Mouse (Mus musculus): Measurements from ENCODE around the gene Zfp64. TPM values are rescaled to one million over a fixed set of nuclear protein-coding genes. Genes with fewer than 3 reads are reported as not detected.

The Zfp64 gene
- 2.9 and 11.2 TPM in 2 replicates for total RNA-seq (2015; ENCODE audit: low replicate concordance)
- total RNA-seq (2017; ENCODE audit: low replicate concordance) = 2.2 and 8.5 TPM in 2 replicates

DNA sequence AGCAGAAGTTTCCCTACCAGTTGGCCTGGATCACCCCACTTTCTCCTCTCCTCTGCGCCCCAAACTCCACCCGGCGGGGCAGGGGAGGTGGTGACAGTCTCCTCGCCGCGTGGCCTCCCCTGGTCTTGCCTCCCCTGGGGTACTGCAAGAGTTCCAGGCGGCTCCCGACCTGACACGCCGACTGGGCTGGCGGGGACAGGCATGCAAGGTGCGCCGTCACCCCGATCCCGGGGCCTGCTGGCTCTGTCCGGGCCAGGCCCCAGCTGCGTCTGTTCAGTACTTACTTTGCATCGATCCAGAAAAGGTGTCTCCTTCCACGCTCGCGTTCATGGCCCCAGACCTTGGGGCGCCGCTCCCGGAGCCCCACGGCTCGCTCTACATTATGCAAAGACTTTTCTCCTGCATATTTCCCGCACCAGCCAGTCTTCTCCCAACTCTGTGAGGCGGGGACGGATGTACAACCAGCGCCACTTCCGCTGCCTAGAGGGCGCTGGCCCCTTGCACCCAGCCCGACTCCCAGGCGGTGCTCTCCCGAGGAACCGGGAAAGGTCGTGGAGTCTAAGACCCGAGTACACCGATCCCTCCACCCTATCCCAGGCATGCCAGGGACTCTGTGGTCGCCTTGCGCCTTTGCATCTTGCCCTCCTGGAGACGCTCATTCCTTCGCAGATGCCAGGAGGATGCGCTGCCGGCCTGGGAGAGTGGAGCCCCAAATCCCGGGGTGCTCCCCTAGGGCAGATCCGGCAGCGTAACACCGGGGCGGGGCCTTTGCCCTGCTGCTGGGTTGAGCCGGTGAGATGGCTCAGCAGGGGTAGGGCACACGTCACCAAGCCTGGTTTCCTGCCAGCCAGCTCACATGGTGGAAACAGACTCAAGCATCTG is at the start of gene Zfp64:
TSS of gene Zfp64 (minus strand) at position 753 of the 882 bp plus-strand sequence.
- ATAC-seq (replicated peaks; ENCODE audit: low FRiP score, poor library complexity, severe bottlenecking) = peak; percentile 86

DNA sequence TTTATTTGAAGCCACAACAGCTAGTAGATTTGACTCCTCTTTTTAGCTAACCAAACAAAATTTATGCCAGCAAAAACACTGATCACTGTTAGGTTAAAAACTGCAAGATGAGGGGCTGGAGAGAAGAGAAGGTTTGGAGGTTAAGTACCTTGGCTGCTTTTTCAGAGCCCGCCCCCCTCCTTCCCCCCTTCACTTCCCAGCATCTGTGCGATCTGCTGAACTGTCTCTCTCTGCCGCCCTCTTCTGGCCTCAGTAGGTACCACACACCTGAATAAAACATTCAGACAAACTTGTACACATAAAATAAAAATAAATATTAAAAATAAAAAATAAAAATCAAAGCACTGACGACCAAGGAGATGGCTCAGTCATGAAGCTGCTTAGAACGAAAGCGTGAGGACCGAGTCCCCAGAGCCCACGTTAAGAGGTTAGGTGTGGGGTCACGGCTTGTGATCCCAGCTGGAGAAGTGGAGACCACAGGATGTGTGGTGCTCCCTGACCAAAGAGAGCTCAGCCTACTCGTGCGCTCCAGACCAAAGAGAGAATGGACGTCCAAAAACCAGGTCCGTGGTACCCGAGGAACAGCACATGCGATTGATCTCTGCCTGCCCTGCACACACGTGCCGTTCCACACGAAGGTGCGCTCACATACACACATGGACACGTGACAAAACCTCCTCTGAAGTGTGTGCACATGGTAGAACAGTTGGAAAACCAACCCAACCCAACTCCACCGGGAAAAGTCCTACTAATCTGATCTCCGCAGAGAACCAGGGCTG is 37.4 kb upstream of the Zfp64 start:
- no peak for ATAC-seq (replicated peaks; ENCODE audit: low FRiP score, poor library complexity, severe bottlenecking)

DNA sequence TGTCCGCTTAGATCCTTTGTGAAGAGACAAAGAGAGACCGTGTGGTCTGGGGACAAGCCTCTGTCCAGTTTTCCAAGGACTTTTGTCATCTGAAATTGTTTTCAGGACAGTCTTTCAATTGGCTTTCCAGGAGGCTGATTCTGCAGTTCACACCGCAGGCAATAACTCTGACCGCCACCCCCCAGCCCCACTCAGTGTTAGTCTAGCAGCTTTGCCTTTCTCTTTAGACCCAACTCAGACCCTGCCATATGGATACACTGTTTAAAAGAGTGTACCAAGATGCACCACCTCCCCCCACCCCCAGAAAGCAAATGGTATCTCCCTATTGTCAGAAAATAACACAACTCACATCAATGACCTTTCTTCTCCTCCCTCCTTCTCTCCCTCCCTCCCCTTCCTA is 35.6 kb upstream of the Zfp64 start:
- ATAC-seq (replicated peaks; ENCODE audit: low FRiP score, poor library complexity, severe bottlenecking) = no peak

DNA sequence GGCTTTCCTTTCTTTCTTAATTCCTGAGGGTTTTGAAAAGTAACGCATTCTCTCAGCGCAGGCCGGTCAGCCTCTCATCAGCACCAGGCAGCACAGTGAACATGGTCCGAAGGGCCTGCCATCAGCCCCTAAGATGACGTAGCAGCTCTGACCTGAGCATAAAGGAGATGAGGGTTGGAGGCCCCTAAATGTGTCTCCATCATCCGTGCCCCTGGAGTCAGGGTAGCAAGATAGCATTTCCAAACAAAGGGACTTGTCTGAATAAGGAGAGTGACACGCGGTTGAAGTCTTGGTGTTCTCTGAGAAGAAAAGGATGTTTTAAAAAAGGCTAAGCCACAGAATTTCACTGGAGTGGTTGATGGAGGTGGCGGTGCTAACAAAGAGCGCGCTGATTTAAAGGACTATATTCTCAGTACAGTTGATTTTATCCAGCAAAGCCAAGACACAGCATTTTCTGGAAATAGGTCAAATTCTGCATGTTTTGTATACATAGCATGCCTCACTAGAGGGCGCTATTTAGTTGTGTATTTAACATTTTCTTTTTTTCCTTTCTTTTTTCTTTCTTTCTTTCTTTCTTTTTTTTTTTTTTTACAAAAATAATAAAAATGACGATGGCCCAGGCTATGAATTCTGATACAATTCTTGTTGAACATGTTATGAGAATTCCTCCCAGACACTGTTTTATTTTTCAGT is 34.8 kb upstream of the Zfp64 start:
- ATAC-seq (replicated peaks; ENCODE audit: low FRiP score, poor library complexity, severe bottlenecking) = no peak

DNA sequence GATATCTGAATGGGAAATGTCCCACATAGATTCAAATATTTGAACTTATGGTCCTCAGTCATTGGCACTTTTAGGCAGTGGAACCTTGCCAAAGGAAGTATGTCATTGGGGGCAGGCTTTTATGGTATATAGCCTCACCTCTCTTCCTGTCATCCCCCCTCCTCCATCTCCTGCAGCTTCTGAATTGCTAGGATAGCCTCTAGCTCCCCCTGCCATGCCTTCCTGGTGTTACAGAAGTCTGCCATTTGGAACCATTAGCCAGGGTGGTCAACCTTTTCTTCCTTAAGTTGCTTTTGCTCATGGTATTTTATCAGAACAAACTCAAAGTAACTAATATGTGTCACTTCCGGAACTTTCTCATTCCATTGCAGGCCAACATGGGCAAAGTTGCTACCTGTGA is 32.7 kb upstream of the Zfp64 start:
- ATAC-seq (replicated peaks; ENCODE audit: low FRiP score, poor library complexity, severe bottlenecking) = no peak

DNA sequence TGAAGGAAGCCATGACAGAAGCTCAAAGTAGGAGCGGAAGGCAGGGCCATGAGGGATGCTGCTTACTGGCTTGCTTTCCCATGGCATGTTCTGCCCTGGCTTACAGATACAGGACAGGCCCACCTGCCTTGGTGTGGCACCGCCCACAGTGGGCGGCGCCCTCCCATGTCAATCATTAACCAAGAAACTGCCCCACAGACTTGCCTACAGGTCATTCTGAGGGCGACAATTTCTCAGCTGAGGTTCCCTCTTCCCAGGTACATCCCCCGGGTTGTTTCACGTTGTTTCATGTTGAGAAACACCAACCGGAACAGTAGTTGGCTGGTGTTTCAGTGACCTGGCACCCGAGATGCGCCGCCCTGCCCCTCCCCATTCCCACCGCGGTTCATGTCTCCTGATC is 32.0 kb upstream of the Zfp64 start:
- no peak for ATAC-seq (replicated peaks; ENCODE audit: low FRiP score, poor library complexity, severe bottlenecking)

DNA sequence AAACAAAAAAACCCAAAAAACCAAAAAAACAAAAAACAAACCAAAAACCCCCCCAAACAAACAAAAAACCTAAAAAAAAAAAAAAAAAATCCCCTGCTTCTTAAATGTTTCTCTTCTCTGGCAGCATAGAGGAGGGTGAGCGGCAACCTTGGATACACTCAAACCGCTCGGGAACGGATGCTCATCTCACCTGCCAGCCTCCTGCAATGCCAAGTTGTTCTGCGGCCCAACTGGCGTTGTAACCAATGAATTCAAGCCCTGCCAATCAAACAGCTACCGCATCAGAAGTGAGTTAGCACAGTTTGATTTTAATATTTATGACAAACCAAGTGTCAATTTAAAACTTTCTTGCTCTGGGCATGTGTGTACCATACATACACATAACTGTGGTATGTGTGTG is 26.6 kb upstream of the Zfp64 start:
- no peak for ATAC-seq (replicated peaks; ENCODE audit: low FRiP score, poor library complexity, severe bottlenecking)

DNA sequence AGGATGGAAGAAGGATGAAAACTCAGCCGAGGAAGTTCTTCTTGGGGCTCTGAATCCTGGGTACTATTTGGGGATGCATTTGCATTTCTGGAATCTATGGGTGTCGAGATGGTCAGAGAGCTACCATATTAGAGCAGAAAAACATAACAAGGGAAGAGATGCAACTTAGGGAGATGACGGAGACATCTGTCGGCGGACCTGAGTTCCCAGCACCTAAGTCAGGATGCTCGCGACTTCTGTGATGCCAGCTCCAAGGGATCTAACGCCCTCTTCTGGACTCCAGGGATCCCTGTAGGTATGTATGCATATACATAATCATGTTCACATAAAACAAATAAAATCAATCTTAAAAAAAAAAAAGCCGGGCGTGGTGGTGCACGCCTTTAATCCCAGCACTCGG is 26.1 kb upstream of the Zfp64 start:
- ATAC-seq (replicated peaks; ENCODE audit: low FRiP score, poor library complexity, severe bottlenecking) = no peak

DNA sequence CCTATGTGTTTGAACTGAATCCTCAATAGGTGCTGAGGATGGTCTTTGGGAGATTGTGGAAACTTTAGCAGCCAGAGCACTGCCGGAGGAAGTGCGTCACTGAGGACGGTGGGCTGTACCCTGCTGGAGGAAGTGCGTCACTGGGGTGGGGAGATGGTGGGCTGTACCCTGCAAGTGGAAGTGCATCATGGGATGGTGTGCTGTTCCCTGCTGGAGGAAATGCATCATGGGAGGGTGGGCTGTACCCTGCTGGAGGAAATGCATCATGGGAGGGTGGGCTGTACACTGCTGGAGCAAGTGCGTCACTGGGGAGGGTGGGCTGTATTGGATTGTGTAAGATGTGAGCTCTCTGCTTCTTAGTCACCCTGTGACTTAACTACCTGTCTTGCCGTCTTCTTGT is 25.5 kb upstream of the Zfp64 start:
- ATAC-seq (replicated peaks; ENCODE audit: low FRiP score, poor library complexity, severe bottlenecking) = no peak

DNA sequence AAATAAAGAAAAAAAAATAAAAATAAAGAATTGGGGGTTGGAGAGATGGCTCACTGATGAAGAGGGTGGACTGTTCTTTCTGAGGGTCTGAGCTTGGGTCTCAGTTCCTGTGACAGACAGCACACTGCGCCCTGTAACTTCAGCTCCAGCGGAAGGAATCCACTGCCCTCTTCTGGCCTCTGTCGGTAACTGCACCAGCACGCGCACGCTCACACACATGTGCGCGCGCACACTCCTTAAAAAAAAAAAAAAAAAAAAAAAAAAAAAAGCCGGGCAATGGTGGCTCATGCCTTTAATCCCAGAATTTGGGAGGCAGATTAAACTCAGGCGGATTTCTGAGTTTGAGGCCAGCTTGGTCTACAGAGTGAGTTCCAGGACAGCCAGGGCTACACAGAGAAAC is 24.4 kb upstream of the Zfp64 start:
- no peak for ATAC-seq (replicated peaks; ENCODE audit: low FRiP score, poor library complexity, severe bottlenecking)

DNA sequence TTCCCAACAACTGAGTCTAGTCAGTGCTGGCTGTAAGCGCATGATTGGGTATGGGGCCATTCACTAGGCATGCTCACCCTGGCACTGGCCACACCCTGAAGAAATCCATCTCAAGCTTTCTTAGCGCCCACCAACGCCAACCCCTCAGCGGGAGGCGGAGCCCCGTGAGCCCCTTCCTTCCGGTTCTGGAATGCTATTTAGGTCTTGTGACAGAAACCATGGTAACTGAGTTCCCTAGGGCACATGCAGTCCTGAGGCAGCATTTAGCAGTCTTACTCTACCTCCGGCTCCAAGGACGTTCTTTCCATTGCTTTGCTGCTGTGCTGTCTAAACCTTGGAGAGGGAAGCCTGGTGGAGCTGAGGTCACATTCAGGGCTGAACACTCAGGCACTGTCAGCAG is 22.6 kb upstream of the Zfp64 start:
- no peak for ATAC-seq (replicated peaks; ENCODE audit: low FRiP score, poor library complexity, severe bottlenecking)

DNA sequence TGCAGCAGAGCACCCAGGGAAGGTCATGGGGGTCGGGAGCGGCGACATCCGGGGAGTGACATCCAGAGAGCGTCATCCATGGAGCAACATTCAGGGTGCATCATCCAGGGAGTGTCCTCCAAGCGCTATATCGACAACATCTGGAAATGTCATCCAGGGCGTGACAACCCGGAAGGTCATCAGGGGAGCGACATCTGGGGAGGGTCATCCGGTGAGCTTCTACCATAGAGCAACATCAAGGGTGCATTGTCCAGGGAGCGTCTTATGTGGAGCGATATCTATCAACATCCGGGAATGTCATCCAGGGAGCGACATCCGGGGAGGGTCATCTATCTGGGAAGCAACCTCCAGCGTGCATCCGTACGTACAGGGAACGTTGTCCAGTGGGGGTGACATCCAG is 14.7 kb upstream of the Zfp64 start:
- ATAC-seq (replicated peaks; ENCODE audit: low FRiP score, poor library complexity, severe bottlenecking) = no peak

DNA sequence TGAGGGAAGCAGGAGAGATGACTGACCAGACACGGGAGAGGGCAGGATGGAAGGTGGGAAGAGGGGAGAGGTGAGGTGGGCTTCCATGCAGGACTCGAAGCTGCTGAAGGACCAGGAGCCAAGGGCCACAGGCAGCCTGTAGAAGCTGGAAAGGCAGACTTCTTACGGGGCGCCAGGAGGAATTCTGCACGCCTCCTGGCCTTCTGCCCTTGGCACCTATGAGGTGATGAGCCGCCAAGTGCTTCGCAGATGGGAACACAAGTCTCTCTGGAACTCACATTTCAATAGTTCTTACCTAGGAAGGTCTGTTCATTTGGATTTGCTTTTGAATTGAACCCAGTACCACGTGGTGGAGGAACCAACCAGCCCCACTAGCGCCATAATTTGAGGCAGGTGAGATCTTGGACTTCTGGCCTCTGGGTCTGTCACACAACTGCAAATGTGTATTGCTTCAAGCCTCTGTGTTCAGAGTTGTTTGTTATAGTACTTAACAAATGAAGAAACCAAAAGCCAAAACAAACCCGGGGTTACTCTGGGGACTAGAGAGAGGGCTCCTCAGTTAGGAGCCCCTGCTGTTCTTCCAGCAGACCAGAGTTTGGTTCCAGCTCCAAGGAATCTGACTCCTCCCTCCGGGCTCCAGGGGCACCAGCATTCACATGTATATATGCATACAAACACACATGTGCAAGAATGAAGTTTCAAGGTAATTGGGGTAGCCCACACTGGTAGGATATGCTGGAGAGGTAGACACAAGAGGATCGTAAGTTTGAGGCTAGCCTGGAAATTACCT is 12.9 kb upstream of the Zfp64 start:
- ATAC-seq (replicated peaks; ENCODE audit: low FRiP score, poor library complexity, severe bottlenecking) = no peak

DNA sequence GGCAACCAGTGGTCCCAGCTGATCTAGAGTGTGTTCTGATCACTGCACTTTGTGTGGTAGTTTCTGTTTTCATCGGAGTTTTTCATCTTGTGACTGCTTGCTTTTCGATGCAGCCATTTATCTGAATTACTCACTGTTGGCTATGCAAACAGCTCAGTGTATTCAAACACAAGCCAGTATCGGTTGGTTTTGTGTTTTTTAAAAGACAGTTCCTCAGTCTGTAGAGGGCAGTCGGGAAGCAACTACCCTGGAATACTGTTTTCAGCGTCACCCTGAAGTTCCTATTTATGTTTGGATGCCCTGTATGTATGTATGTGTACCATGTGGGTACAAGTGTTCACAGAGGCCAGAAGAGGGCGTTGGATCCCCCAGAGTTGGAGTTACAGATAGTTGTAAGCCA is 11.1 kb upstream of the Zfp64 start:
- ATAC-seq (replicated peaks; ENCODE audit: low FRiP score, poor library complexity, severe bottlenecking) = no peak

DNA sequence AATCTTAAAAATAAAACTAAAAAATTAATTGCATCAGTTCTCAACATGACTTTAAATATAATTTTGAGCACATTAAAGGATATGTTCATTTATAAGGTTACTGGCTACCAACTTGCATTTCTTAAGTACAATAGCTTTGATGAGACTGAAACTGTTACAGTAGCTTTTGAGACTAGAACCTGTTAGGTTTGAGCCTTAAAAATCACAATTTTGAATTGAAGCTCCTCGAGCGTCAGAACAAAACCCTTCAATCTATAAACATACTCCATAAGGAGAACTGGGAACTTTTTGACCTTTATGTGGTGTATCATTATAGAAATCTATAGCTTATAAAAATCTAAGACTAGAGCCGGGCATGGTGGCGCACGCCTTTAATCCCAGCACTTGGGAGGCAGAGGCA is 9.5 kb upstream of the Zfp64 start:
- ATAC-seq (replicated peaks; ENCODE audit: low FRiP score, poor library complexity, severe bottlenecking) = no peak

DNA sequence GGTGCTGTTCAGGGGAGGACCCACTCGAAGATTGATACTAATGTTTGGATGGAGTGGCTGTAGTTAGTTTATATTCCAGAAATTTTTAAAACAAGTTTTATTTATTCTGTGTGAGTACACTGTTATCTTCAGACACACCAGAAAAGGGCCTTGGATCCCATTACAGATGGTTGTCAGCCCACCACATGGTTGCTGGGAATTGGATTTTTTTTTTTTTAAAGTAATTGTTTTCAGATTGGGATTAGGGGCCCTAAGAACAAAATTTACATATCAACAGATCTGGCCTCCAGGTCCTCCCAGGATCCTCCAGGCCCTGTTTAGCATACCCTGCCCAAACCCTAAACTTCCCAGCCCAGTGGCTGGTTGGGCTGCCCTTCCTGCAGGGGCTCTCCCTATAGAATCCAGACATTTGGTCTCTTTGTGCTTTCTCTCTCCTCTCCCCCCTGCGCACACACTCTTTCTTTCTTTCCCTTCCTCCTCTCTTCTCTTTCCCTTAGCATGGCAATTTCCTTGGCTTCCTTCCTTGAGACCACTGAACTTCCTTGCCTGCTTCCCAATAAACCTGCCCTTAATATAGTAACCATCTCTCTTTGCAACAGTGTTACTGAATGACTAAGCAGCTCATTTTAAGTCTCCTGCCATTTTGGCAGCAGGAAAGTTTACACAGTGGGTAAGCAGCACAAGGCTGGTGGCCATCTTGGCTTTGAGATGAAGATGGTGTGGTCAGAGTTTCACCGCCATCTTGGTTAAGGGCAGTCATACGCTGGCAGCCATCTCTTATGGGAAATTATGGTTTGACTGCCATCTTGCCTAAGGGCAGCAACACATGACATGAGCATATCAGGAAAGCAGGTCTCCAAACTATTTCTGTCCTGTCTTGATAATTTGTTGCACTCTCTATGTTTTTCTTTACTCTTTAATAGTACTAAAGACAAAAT is 6.6 kb upstream of the Zfp64 start:
- no peak for ATAC-seq (replicated peaks; ENCODE audit: low FRiP score, poor library complexity, severe bottlenecking)

DNA sequence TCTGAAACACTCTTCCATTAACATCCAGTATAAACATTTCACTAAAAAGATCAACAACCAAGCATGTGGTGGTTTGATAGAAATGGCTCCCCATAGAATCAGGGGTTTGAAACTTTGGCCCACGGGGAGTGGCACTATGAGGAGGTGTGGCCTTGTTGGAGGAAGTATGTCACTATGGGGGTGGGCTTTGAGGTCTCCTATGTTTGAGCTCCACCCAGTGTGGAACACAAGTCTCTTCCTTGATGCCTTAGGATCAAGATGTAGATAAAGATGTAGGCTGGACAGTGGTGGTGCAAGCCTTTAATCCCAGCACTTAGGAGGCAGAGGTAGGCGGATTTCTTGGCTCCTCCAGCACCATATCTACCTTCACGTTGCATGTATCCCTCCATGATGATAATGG is 5.4 kb upstream of the Zfp64 start:
- ATAC-seq (replicated peaks; ENCODE audit: low FRiP score, poor library complexity, severe bottlenecking) = no peak

DNA sequence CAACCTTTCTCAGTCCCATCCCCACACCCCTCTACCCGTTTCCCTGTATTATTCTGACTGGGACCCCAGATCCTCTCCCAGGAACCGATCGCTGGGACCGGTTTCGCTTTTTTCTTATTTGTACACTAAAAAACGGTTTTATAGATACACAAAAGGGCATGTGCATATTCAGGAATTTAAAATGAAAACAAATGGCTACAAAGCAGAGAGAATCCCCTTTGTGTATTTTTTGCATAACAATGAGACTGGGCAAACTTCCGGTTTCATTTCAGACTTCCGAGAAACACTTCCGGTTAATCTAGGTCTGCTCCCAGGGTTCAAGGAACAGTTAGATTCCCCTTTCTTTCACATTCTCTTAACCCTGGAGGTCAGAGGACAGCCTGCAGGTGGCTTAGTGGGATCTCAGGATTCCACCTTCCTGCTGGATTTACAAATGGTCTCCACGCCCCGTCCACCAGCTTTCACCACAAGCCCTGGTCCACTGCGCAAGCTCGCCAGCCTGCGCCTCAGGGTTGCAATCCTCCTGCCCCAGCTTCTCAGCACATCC is 4.0 kb upstream of the Zfp64 start:
- ATAC-seq (replicated peaks; ENCODE audit: low FRiP score, poor library complexity, severe bottlenecking) = no peak

Measured in erythroid progenitor cell, adult 5-6 weeks (primary cell).